Mouse (Mus musculus) lung, postnatal 0 days (tissue): ENCODE results near the gene Usp9x. TPM values are rescaled to one million over a fixed set of nuclear protein-coding genes. Genes with fewer than 3 reads are reported as not detected.

Experiments used
- ATAC-seq: fragments of 200-750 bp; cut with Nextera tagmentation; 2 replicates; pipeline ENCODE4 v1.8.0; 2017; ENCODE audit warnings: moderate library complexity
- DNase-seq: peaks from one replicate; pipeline ENCODE4 v3.0.0-alpha.2; 2016; ENCODE audit warnings: low spot score
- H3K27ac ChIP-seq: fragments of 300-500 bp; sonication (generic); 2 replicates; pipeline ENCODE4 v1.5.1; 2014; ENCODE audit warnings: antibody characterized with exemption, mild to moderate bottlenecking, low read length, mixed read lengths
- H3K27me3 ChIP-seq: fragments of 300-500 bp; sonication (generic); replicated peaks from 2 replicates; pipeline ENCODE4 v1.6.1; 2014; ENCODE audit warnings: low read length, mixed read lengths; ENCODE audit not compliant: insufficient read depth
- H3K36me3 ChIP-seq: fragments of 300-500 bp; sonication (generic); 2 replicates; pipeline ENCODE4 v1.6.1; 2014; ENCODE audit warnings: low read length, mixed read lengths; ENCODE audit not compliant: insufficient read depth
- H3K4me1 ChIP-seq: fragments of 300-500 bp; sonication (generic); 2 replicates; pipeline ENCODE4 v1.6.1; 2014; ENCODE audit warnings: antibody characterized with exemption, low read depth, low read length, mixed read lengths; ENCODE audit not compliant: insufficient read depth
- H3K4me2 ChIP-seq: fragments of 300-500 bp; sonication (generic); replicated peaks from 2 replicates; pipeline ENCODE4 v1.6.1; 2014; ENCODE audit warnings: low read depth, mild to moderate bottlenecking, low read length, moderate library complexity, mixed read lengths
- H3K4me3 ChIP-seq: fragments of 300-500 bp; sonication (generic); 2 replicates; pipeline ENCODE4 v1.5.1; 2014; ENCODE audit warnings: low read depth, low read length
- H3K9ac ChIP-seq: fragments of 300-500 bp; sonication (generic); replicated peaks from 2 replicates; pipeline ENCODE4 v1.6.1; 2014; ENCODE audit warnings: low read depth, mild to moderate bottlenecking
- H3K9me3 ChIP-seq: fragments of 300-500 bp; sonication (generic); 2 replicates; pipeline ENCODE4 v1.6.1; 2016; ENCODE audit warnings: low read length, mixed read lengths
- CTCF ChIP-seq: IDR thresholded peaks from 2 replicates; pipeline ENCODE4 v1.5.1; 2016; ENCODE audit warnings: antibody characterized with exemption, mild to moderate bottlenecking
- EP300 ChIP-seq: IDR thresholded peaks from 2 replicates; pipeline ENCODE4 v1.6.1; 2016; ENCODE audit warnings: antibody characterized with exemption, mild to moderate bottlenecking, control low read depth
- WGBS: fragments of 180-500 bp; shearing (Covaris S2); extraction: QIAGEN DNeasy Blood & Tissue Kit; methylation state at CpG from one replicate; pipeline ENCODE4 v1.1.7; 2014; 5-methylcytosine and 5-hydroxymethylcytosine counted together
- polyA plus RNA-seq: library from polyadenylated mRNA; unstranded; fragments of >200 nt; fragmentation: Nextera tagmentation; extraction: Ambion mirVana; gene quantifications from 2 replicates; pipeline ENCODE4 v1.2.1, GENCODE M21; 2015

Usp9x gene
- polyA plus RNA-seq, 1 experiment from 2014 or later, result 21.0 TPM

GRCm38 (mm10) chrX:13046893-13047435 is 24.3 kb upstream of the Usp9x start:
- no peaks in the 10 kb centered on the region for H3K9me3 ChIP-seq
- H3K27ac ChIP-seq, result no peak overlapping the region
- H3K4me3 ChIP-seq, result no peak overlapping the region
- no peak overlapping the region for H3K9ac ChIP-seq
- no peaks in the 10 kb centered on the region for H3K27me3 ChIP-seq
- H3K4me2 ChIP-seq, result no peak overlapping the region; the same call in 1 of the 2 replicates
- TF ChIP-seq EP300 (no peak), CTCF (no peak)
- H3K36me3 ChIP-seq, result no peaks in the 10 kb centered on the region
- 56% methylated on average over 6 of the region's 6 CpGs for WGBS
- no peaks in the 10 kb centered on the region for H3K4me1 ChIP-seq
- ATAC-seq (no peak), DNase-seq (no peak)

- Histone ChIP-seq H3K4me3 (no peak overlapping the region), H3K9ac (no peak overlapping the region), H3K27ac (peak overlapping the region; percentile 57; the same call in 1 of the 2 replicates), H3K4me2 (peak overlapping the region; percentile 39), H3K4me1 (no peaks in the 10 kb centered on the region), H3K9me3 (no peaks in the 10 kb centered on the region), H3K36me3 (no peaks in the 10 kb centered on the region), H3K27me3 (no peaks in the 10 kb centered on the region)
- 19% methylated on average over 14 of the region's 14 CpGs for WGBS
- TF ChIP-seq CTCF (no peak), EP300 (peak; percentile 1; the same call in 1 of the 2 replicates)
- DNase-seq (peak; percentile 68), ATAC-seq (peak; percentile 67)
Measured at GRCm38 (mm10) chrX:13047631-13048345, 23.5 kb upstream of the Usp9x start.

- Histone ChIP-seq H3K4me3 (no peak overlapping the region), H3K9ac (no peak overlapping the region), H3K4me1 (no peaks in the 10 kb centered on the region), H3K27ac (no peak overlapping the region), H3K9me3 (no peaks in the 10 kb centered on the region), H3K27me3 (no peaks in the 10 kb centered on the region), H3K4me2 (no peak overlapping the region), H3K36me3 (no peaks in the 10 kb centered on the region)
- 76% methylated on average over 1 of the region's 1 CpGs for WGBS
- DNase-seq, result no peak
- TF ChIP-seq EP300, result no peak
- TF ChIP-seq CTCF, result no peak
- ATAC-seq, result no peak
Measured at GRCm38 (mm10) chrX:13054612-13055011, 16.7 kb upstream of the Usp9x start.

- 41% methylated on average over 3 of the region's 3 CpGs for WGBS
- ATAC-seq (no peak), DNase-seq (no peak)
- Histone ChIP-seq H3K36me3 (no peaks in the 10 kb centered on the region), H3K27ac (no peak overlapping the region), H3K4me1 (no peaks in the 10 kb centered on the region), H3K9me3 (no peaks in the 10 kb centered on the region), H3K4me2 (no peak overlapping the region), H3K4me3 (no peak overlapping the region), H3K27me3 (no peaks in the 10 kb centered on the region), H3K9ac (no peak overlapping the region)
- TF ChIP-seq EP300, result no peak
- no peak for TF ChIP-seq CTCF
Measured at GRCm38 (mm10) chrX:13061961-13062360, 9.3 kb upstream of the Usp9x start.

- Histone ChIP-seq H3K4me1 (no peaks in the 10 kb centered on the region), H3K36me3 (no peaks in the 10 kb centered on the region), H3K9me3 (no peaks in the 10 kb centered on the region), H3K4me2 (no peak overlapping the region), H3K27me3 (no peaks in the 10 kb centered on the region), H3K27ac (no peak overlapping the region; the same call in 1 of the 2 replicates), H3K9ac (no peak overlapping the region), H3K4me3 (no peak overlapping the region)
- TF ChIP-seq EP300 (no peak), CTCF (no peak)
- DNase-seq (peak; percentile 40), ATAC-seq (peak; percentile 44; the same call in 1 of the 2 replicates)
- 54% methylated on average over 7 of the region's 9 CpGs for WGBS
Measured at GRCm38 (mm10) chrX:13064273-13064925, 6.9 kb upstream of the Usp9x start.

- WGBS, result 27% methylated on average over 8 of the region's 8 CpGs
- ATAC-seq (no peak), DNase-seq (no peak)
- Histone ChIP-seq H3K4me1 (no peaks in the 10 kb centered on the region), H3K27me3 (no peaks in the 10 kb centered on the region), H3K4me3 (peak overlapping the region; percentile 73), H3K9ac (no peak overlapping the region), H3K27ac (peak overlapping the region; percentile 96), H3K36me3 (no peaks in the 10 kb centered on the region), H3K9me3 (no peaks in the 10 kb centered on the region), H3K4me2 (peak overlapping the region; percentile 42)
- no peak for TF ChIP-seq CTCF
- TF ChIP-seq EP300, result no peak
Measured at GRCm38 (mm10) chrX:13070206-13070572, 1.1 kb upstream of the Usp9x start.
